Mouse (Mus musculus) small intestine, adult 2 months (tissue): ENCODE measurements around the gene Dock4.

Experiments used
- CTCF ChIP-seq: fragments of 200-500 bp; IDR thresholded peaks from 2 replicates; pipeline ENCODE4 v1.5.1; 2012; ENCODE audit warnings: low read depth, mild to moderate bottlenecking, control low read depth, inconsistent platforms, low read length, moderate library complexity, mixed read lengths; ENCODE audit not compliant: insufficient replicate concordance, insufficient read length; ENCODE audit errors: extremely low read depth
- POLR2A ChIP-seq: fragments of 200-500 bp; IDR thresholded peaks from 2 replicates; pipeline ENCODE4 v1.6.1; 2012; ENCODE audit warnings: low read depth, mild to moderate bottlenecking, control low read depth, inconsistent platforms, low read length, moderate library complexity

GRCm38 (mm10) chr12:40818046-40818708, 372.4 kb downstream of the Dock4 start:
- no peak for TF ChIP-seq CTCF
- TF ChIP-seq POLR2A: no peak
